Mouse (Mus musculus) adrenal gland, adult 18-20 months (tissue): Measurements from ENCODE around the gene Mip. TPM values are rescaled to one million over a fixed set of nuclear protein-coding genes. Genes with fewer than 3 reads are reported as not detected.
"Not testable (repeated sequence)": the region's sequence is repeated elsewhere in the genome, so short reads cannot be mapped to it uniquely, and the experiment has no call there.

ENCODE experiments used
- DNase-seq, 2 experiments: peaks; one replicate each; pipeline ENCODE4 v3.0.0; 2021 to 2022; ENCODE audit warnings: low spot score in 2 of 2
- total RNA-seq, 2 experiments: library from RNA; stranded (reverse); gene quantifications; 1 replicate in 1 of 2; 2 replicates in 1 of 2; pipeline ENCODE4 v1.2.3; 2021

Gene Mip
- total RNA-seq, 2 experiments from 2014 or later, result not detected

- DNase-seq, result peak; percentile 27 to 34
These were observed 14.7 kb upstream of the Mip start for GRCm38 (mm10) chr10:128210954-128211353.

- DNase-seq, result peak; percentile 87 to 89
These were observed 14.1 kb upstream of the Mip start, which contains the start of gene Spryd4 for GRCm38 (mm10) chr10:128211390-128212108. Gene Spryd4 (minus strand): TSS chr10:128211807.

GRCm38 (mm10) chr10:128212148-128212547, 13.5 kb upstream of the Mip start:
- no peak for DNase-seq

- DNase-seq, result peak in 1 of 2 experiments; percentile 35
These were observed 12.7 kb upstream of the Mip start for GRCm38 (mm10) chr10:128212871-128213323.

- not testable (repeated sequence) for DNase-seq
These were observed 11.5 kb upstream of the Mip start for GRCm38 (mm10) chr10:128214112-128214511.

GRCm38 (mm10) chr10:128214981-128215380, 10.7 kb upstream of the Mip start:
- DNase-seq, result no peak

GRCm38 (mm10) chr10:128218387-128219117, 7.1 kb upstream of the Mip start:
- DNase-seq, result no peak

- no peak for DNase-seq
These were observed 3.9 kb upstream of the Mip start for GRCm38 (mm10) chr10:128221533-128222286.

- no peak for DNase-seq
These were observed 574 bp upstream of the Mip start for GRCm38 (mm10) chr10:128225064-128225463.

- DNase-seq, result no peak
These were observed 2.0 kb downstream of the Mip start for GRCm38 (mm10) chr10:128227592-128227991.

- DNase-seq, result no peak
These were observed 2.4 kb downstream of the Mip start for GRCm38 (mm10) chr10:128228009-128228408.

GRCm38 (mm10) chr10:128230582-128230981, 4.9 kb downstream of the Mip start:
- DNase-seq, result no peak

GRCm38 (mm10) chr10:128231146-128231545, 5.5 kb downstream of the Mip start:
- DNase-seq, result no peak

GRCm38 (mm10) chr10:128231697-128232419, 6.2 kb downstream of the Mip start, which contains the start of gene Timeless:
Gene Timeless (plus strand): TSS chr10:128232065.
- DNase-seq, result peak; percentile 91 to 92

- peak in 1 of 2 experiments; percentile 33 for DNase-seq
These were observed 6.9 kb downstream of the Mip start for GRCm38 (mm10) chr10:128232420-128232985.

GRCm38 (mm10) chr10:128236321-128236720, 10.7 kb downstream of the Mip start:
- no peak for DNase-seq

- DNase-seq, result no peak
These were observed 12.3 kb downstream of the Mip start for GRCm38 (mm10) chr10:128237807-128238480.

- DNase-seq, result no peak
These were observed 13.5 kb downstream of the Mip start for GRCm38 (mm10) chr10:128239140-128239539.

GRCm38 (mm10) chr10:128240131-128240530, 14.5 kb downstream of the Mip start:
- no peak for DNase-seq

- no peak for DNase-seq
These were observed 17.6 kb downstream of the Mip start for GRCm38 (mm10) chr10:128243252-128243651.
